Mouse (Mus musculus): ENCODE measurements around the gene Tmem240. TPM values are rescaled to one million over a fixed set of nuclear protein-coding genes. Genes with fewer than 3 reads are reported as not detected.

Tmem240 gene
- polyA plus RNA-seq, 1 experiment from 2014 or later, result 12.0 TPM

DNA sequence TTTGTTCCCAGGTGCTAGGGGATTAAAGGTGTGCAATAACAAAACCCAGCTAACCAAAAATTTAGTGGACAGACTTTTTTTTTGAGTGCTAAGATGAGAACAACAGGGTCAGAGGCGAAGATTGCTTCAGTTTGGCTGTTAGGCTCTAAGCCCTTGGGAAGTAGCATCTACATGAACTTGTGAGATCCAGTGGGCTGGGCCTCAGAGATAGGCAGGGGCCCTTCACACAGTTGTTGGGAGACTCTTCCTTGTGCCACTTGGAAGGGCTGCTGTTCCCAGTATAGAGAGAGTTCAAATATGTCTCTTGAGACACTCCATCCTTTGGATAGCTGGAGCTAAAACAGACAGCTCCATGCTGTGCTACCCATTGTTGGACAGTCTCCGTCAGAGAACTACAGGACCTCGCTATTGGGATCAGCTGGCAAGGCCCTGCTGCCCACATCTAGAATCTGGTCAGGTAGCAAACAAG is 55.5 kb downstream of the Tmem240 start, which contains the start of gene Ankrd65:
Ankrd65 (plus strand) TSS at position 419 of the 469 bp plus-strand sequence.
- WGBS, result 85% methylated on average over 3 of the region's 3 CpGs
- Histone ChIP-seq H3K4me1 (replicated peaks) (peaks cover 6% of the 10 kb centered on the region; the same call in 1 of the 2 replicates), H3K36me3 (no peaks in the 10 kb centered on the region), H3K9me3 (no peaks in the 10 kb centered on the region), H3K4me2 (no peak within 1 kb of the TSS), H3K27ac (replicated peaks) (no peak within 1 kb of the TSS), H3K27me3 (no peaks in the 10 kb centered on the region), H3K4me3 (no peak within 1 kb of the TSS), H3K9ac (no peak within 1 kb of the TSS)
- no peak for ATAC-seq (ENCODE audit: low read depth)

Small RNA genes lying within 50 kb of the gene (microRNA-seq; reads per million reads assigned to microRNA genes)
- gene Gm27743, result not detected

Other genes starting within 250 kb of the Tmem240 start
- gene Gnb1, start 243.4 kb upstream of the Tmem240 start, polyA plus RNA-seq (2015; fragmentation: Nextera tagmentation; extraction: Ambion mirVana), result 1,009 and 1,019 TPM in 2 replicates
- 77.5 and 91.5 TPM in 2 replicates for gene Nadk, start 172.4 kb upstream of the Tmem240 start, polyA plus RNA-seq (2015; fragmentation: Nextera tagmentation; extraction: Ambion mirVana)
- gene Slc35e2, start 133.4 kb upstream of the Tmem240 start, polyA plus RNA-seq (2015; fragmentation: Nextera tagmentation; extraction: Ambion mirVana), result 14.6 and 15.9 TPM in 2 replicates
- gene Cdk11b, start 109.9 kb upstream of the Tmem240 start, polyA plus RNA-seq (2015; fragmentation: Nextera tagmentation; extraction: Ambion mirVana), result 54.7 and 61.6 TPM in 2 replicates
- gene Gm10563, start 89.4 kb upstream of the Tmem240 start, polyA plus RNA-seq (2015; fragmentation: Nextera tagmentation; extraction: Ambion mirVana), result not detected in 2 replicates
- 3.9 and 5.4 TPM in 2 replicates for gene Mmp23, start 81.4 kb upstream of the Tmem240 start, polyA plus RNA-seq (2015; fragmentation: Nextera tagmentation; extraction: Ambion mirVana)
- gene Mib2, start 65.6 kb upstream of the Tmem240 start, polyA plus RNA-seq (2015; fragmentation: Nextera tagmentation; extraction: Ambion mirVana), result 37.4 and 38.9 TPM in 2 replicates
- gene Fndc10, start 40.5 kb upstream of the Tmem240 start, polyA plus RNA-seq (2015; fragmentation: Nextera tagmentation; extraction: Ambion mirVana), result 10.5 and 16.5 TPM in 2 replicates
- 178 and 184 TPM in 2 replicates for gene Ssu72, start 30.0 kb upstream of the Tmem240 start, polyA plus RNA-seq (2015; fragmentation: Nextera tagmentation; extraction: Ambion mirVana)
- 75.1 and 76.4 TPM in 2 replicates for gene Atad3a, start 26.3 kb downstream of the Tmem240 start, polyA plus RNA-seq (2015; fragmentation: Nextera tagmentation; extraction: Ambion mirVana)
- 23.0 and 23.4 TPM in 2 replicates for gene Vwa1, start 39.9 kb downstream of the Tmem240 start, polyA plus RNA-seq (2015; fragmentation: Nextera tagmentation; extraction: Ambion mirVana)
- gene Tmem88b, start 51.1 kb downstream of the Tmem240 start, polyA plus RNA-seq (2015; fragmentation: Nextera tagmentation; extraction: Ambion mirVana), result 0.49 and 1.1 TPM in 2 replicates
- not detected in 2 replicates for gene Ankrd65, start 55.6 kb downstream of the Tmem240 start, polyA plus RNA-seq (2015; fragmentation: Nextera tagmentation; extraction: Ambion mirVana)
- gene Mrpl20, start 68.1 kb downstream of the Tmem240 start, polyA plus RNA-seq (2015; fragmentation: Nextera tagmentation; extraction: Ambion mirVana), result 249 and 265 TPM in 2 replicates
- 155 and 185 TPM in 2 replicates for gene Ccnl2, start 77.7 kb downstream of the Tmem240 start, polyA plus RNA-seq (2015; fragmentation: Nextera tagmentation; extraction: Ambion mirVana)
- 139 and 145 TPM in 2 replicates for gene Aurkaip1, start 96.5 kb downstream of the Tmem240 start, polyA plus RNA-seq (2015; fragmentation: Nextera tagmentation; extraction: Ambion mirVana)
- gene Mxra8, start 104.9 kb downstream of the Tmem240 start, polyA plus RNA-seq (2015; fragmentation: Nextera tagmentation; extraction: Ambion mirVana), result 29.3 and 33.9 TPM in 2 replicates
- gene Dvl1, start 112.6 kb downstream of the Tmem240 start, polyA plus RNA-seq (2015; fragmentation: Nextera tagmentation; extraction: Ambion mirVana), result 8.6 and 14.6 TPM in 2 replicates
- gene Tas1r3, start 128.6 kb downstream of the Tmem240 start, polyA plus RNA-seq (2015; fragmentation: Nextera tagmentation; extraction: Ambion mirVana), result 0.45 and 0.72 TPM in 2 replicates
- 21.1 and 25.2 TPM in 2 replicates for gene Cptp, start 134.6 kb downstream of the Tmem240 start, polyA plus RNA-seq (2015; fragmentation: Nextera tagmentation; extraction: Ambion mirVana)
- gene Ints11, start 134.7 kb downstream of the Tmem240 start, polyA plus RNA-seq (2015; fragmentation: Nextera tagmentation; extraction: Ambion mirVana), result 63.7 and 69.8 TPM in 2 replicates
- 51.5 and 55.4 TPM in 2 replicates for gene Pusl1, start 157.0 kb downstream of the Tmem240 start, polyA plus RNA-seq (2015; fragmentation: Nextera tagmentation; extraction: Ambion mirVana)
- gene Acap3, start 157.0 kb downstream of the Tmem240 start, polyA plus RNA-seq (2015; fragmentation: Nextera tagmentation; extraction: Ambion mirVana), result 68.4 and 72.3 TPM in 2 replicates
- 121 and 126 TPM in 2 replicates for gene Ube2j2, start 209.0 kb downstream of the Tmem240 start, polyA plus RNA-seq (2015; fragmentation: Nextera tagmentation; extraction: Ambion mirVana)
- gene C1qtnf12, start 227.5 kb downstream of the Tmem240 start, polyA plus RNA-seq (2015; fragmentation: Nextera tagmentation; extraction: Ambion mirVana), result 10.6 and 19.0 TPM in 2 replicates

Measured in neural tube, embryonic 13.5 days (tissue).